Mouse (Mus musculus): ENCODE results near the gene Prtn3.
"Not testable (repeated sequence)": the region's sequence is repeated elsewhere in the genome, so short reads cannot be mapped to it uniquely, and the experiment has no call there.

Prtn3 gene

DNA sequence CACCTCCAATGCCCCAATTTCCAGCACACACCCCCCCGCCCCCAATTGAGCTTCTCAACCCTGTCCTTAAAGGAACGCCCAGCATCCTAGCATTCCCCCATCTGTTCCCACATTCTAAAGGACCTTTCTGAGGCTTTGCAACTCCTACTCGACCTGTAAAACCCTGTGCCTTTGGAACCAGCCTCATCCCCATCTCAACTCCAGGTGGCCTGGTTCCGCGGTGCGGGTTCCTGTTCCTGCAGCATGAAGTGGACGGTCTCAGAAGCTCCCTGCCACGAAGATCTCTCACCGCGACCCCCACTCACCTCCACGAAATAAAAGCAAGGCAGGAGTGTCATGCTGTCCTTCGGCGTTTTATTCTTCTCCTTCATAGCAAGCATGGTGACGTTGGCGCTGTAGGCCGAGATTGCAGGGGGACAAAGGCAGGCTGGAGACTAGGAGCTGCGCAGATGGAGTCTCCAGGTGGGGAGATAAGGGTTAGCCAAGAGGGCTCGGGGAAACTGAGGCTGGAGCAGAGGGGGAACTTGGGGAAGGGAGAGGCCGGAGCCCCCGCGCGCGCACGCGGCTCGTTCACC lies 474 bp upstream of the Prtn3 start:
- peak; percentile 34 for DNase-seq (ENCODE audit: low read depth, low spot score)

- DNase-seq (ENCODE audit: low read depth, low spot score) = no peak
These were observed 2.9 kb downstream of the Prtn3 start for GRCm38 (mm10) chr10:79877174-79877573.

DNA sequence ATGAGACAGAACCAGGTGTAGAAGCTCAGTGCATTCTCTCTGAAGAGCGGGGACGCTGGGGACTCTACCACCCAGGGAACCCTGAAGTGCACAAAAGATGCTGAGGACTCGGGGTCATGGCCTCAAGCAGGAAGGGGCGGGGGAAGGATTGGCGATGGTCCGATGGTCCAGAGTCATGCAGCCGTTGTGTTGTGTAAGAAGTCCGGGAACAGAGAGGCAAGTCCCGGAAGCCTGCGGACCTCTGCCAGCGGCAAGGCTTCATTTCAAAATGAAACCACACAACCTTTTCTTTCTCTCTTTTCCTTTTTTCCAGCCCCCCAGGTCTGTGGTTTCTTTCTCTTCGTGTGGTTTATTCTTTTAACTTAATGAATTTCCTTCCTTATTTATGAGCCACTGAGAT lies 3.5 kb downstream of the Prtn3 start:
- DNase-seq (ENCODE audit: low read depth, low spot score) = no peak

GRCm38 (mm10) chr10:79879527-79879926 lies 5.3 kb downstream of the Prtn3 start:
- no peak for DNase-seq (ENCODE audit: low read depth, low spot score)

DNA sequence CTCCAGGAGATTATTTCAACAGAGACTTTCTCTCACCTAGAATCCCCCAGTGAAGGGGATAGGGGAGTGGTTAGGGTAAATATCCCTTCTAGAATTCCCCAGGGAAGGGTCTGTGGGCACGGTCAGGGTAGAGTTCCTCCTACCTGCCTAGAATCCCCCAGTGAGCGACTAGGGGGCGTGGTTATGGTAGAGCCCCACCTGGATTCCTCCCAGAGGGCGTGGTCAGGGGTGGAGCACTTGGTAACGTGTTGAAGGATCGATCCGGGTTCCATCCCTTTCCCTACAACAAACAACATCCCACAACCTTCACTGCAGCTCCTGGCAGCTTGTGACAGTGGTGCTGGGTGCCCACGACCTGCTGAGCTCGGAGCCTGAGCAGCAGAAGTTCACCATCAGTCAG lies 6.4 kb downstream of the Prtn3 start:
- peak; percentile 34 for DNase-seq (ENCODE audit: low read depth, low spot score)

DNA sequence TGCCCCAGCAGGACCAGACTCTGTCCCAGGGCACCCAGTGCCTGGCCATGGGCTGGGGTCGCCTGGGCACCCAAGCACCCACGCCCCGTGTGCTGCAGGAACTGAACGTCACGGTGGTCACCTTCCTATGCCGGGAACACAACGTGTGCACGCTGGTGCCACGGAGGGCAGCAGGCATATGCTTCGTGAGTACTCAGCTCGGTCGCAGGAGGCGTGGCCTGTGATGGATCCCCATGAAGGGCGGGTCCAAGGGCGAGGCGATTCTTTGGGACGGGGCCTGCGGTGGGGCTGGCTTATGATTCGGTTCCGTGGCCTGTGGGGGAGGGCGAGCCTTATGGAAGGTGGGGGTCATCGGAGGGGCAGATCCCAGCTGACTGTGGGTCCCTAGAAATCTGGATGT lies 7.7 kb downstream of the Prtn3 start:
- no peak for DNase-seq (ENCODE audit: low read depth, low spot score)

DNA sequence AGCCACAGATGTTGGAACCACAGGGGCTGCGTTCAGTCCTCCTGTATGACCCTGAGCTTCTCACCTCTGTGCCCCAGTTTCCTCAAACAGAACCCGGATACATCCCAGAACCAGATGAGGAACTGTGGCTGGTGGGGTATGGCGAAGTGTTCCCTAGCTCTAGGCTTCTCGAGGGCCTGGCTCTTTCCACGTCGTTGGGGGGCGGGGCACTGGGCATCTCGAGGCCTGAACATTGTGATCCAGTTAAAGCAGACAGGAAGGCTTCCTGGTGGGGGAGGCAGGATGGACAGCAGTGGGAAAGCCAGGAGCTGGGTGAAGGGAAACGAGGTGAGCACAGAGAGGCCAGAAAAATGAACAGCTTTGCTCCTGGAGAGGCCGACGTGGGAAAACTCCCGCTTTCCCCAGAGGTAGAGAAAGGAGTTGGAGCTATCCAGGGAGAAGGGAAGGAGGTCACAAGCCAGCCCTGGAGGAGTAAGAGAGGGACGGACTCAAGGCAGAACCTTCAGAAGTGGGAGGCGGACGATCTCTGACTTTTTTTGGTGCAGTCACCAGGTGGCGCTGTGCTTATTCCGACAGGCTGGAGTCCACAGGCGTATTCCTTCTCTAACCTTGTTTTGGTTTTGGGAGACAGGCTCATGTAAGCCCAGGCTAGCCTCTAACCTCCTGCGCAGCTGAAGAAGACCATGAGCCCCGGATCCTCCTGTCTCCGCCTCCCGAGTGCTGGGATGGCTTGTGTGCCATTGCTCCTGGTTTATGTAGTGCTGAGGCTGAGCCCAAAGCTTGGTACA lies 9.2 kb downstream of the Prtn3 start:
- peak; percentile 94 for DNase-seq (ENCODE audit: low read depth, low spot score)

- DNase-seq (ENCODE audit: low read depth, low spot score) = no peak
These were observed 10.2 kb downstream of the Prtn3 start for GRCm38 (mm10) chr10:79884446-79884845.

- not testable (repeated sequence) for DNase-seq (ENCODE audit: low read depth, low spot score)
These were observed 10.7 kb downstream of the Prtn3 start for GRCm38 (mm10) chr10:79884938-79885337.

DNA sequence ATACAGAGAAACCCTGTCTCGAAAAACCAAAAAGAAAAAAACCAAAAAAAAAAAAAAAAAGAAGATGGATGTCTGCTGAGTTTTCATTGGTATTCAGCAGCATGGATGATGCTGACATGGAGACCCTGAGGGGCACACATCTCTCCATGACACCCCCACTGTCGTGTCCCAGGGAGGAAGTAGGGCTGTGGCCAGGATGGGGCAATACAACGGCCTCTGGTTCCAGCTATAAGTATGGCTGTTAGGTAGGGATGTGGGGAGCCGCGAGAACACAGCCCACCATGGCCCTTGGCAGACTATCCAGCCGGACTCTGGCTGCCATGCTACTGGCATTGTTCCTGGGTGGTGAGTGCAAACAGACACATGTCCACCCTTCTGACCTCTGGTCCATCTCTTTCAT lies 11.8 kb downstream of the Prtn3 start, which contains the start of gene Elane:
Gene Elane, plus strand, starts transcription at position 194 of the 400 bp plus-strand sequence.
- no peak for DNase-seq (ENCODE audit: low read depth, low spot score)

DNA sequence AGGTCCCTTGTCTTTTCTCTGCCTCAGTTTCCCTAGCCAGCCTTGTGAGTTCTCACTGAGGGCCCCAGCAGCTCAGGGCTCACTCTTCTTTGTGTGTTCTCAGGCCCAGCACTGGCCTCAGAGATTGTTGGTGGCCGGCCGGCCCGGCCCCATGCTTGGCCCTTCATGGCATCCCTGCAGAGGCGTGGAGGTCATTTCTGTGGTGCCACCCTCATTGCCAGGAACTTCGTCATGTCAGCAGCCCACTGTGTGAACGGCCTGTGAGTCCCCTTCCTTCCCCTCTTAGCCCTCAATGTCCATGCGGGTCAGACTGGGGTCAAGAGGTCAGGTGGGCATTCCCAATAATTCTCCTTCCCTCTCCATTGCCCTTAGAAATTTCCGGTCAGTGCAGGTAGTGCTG lies 12.3 kb downstream of the Prtn3 start:
- DNase-seq (ENCODE audit: low read depth, low spot score) = no peak

DNA sequence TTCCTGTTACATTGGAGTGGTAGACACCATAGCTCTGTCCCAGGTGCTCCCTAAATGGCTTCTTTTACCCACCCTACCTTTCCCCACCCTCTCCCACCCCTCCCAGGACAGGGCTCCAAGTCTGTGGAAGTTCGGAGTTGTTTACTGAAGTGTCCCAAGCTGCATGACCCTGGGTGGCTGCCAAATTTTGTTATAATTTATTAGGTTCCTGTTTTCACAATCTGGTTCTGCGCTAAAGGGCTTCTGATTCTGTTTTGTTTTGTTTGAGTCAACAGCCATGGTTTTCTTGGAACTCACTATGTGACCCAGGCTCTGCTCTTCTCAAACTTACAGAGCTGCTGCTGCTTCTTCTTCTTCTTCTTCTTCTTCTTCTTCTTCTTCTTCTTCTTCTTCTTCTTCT lies 15.1 kb downstream of the Prtn3 start:
- DNase-seq (ENCODE audit: low read depth, low spot score) = no peak

DNA sequence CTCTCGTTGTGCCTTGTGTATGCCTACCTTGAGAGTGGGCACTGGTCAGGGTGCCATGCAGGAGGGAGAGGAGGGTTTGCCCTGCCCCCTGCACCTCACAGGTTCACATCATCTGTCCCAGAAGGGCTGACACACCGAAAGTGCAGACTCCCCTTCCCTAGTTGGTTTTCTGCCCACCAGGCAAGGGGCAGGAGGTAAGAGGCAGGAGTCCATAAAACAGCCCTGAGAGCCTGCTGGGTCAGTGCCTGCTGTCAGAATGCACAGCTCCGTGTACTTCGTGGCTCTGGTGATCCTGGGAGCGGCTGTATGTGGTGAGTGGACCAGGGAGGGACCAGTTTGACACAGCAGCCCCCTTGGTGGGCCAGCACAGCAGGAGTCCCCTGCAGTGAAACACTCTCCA lies 16.4 kb downstream of the Prtn3 start, which contains the start of gene Cfd:
Gene Cfd, plus strand, starts transcription at position 184 of the 400 bp plus-strand sequence.
- no peak for DNase-seq (ENCODE audit: low read depth, low spot score)

DNA sequence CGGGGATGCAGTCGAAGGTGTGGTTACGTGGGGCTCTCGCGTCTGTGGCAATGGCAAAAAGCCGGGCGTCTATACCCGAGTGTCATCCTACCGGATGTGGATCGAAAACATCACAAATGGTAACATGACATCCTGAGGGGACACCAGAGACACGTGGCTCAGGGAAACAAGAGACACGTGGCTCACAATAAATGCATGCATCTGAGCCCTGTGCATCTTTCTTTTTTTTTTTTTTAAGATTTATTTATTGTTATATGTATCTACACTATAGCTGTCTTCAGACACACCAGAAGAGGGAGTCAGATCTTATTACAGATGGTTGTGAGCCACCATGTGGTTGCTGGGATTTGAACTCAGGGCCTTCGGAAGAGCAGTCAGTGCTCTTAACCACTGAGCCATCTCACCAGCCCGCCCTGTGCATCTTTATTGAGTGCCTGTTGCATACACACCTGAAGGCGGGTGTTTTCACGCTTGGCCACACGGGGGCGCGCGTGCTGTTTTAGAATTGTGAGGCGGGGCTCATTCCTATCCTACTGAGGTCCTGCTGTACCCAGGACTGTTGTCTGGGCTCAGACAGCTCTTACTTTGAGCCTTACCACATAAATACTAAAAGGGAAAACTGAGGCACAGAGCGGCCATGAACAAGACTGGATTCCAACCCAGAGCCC lies 18.3 kb downstream of the Prtn3 start:
- peak; percentile 79 for DNase-seq (ENCODE audit: low read depth, low spot score)

- DNase-seq (ENCODE audit: low read depth, low spot score) = no peak
These were observed 22.0 kb downstream of the Prtn3 start for GRCm38 (mm10) chr10:79896306-79896705.

- DNase-seq (ENCODE audit: low read depth, low spot score) = no peak
These were observed 22.5 kb downstream of the Prtn3 start for GRCm38 (mm10) chr10:79896814-79897213.

GRCm38 (mm10) chr10:79897316-79898245 lies 23.3 kb downstream of the Prtn3 start:
- no peak for DNase-seq (ENCODE audit: low read depth, low spot score)

DNA sequence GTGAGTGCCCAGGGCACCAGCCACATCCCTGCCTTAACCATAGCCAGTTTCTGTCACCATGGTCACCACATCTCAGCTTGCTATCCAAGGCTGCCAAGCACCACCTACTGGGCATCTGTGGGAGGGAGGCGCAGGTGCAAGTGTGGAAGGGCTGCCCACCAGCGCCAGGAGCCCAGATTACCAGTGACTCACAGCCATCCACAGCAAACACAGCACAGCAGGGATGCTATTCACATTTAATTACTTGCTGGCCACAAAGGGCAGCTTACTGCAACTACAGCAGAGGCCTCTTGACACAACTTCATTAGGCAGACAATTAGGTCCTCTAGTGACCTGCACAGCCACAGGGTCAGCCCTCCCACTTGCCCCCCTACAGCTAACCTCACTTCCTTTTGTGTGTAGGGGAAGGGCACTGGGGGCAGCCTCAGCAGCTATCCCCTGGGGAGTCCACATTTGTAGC lies 26.7 kb downstream of the Prtn3 start:
- peak; percentile 95 for DNase-seq (ENCODE audit: low read depth, low spot score)

DNA sequence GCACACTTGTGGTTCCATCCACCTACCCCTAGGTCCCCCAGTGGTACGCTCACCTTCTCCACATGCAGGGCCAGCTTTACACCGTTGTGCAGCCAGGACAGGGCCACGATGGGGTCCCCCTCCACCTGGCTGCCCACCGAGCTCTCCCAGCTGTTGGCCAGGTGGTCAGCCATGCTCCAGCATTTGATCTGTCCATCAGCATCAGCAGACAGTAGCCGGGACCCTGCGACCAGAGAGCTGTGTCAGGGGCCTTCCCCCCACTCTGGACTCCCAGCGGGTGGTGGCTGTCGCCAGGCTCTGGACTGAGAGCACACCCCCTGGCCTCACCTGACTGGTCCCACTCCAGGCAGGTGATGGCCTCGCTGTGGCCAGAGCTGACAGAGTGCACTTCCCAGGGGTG lies 32.4 kb downstream of the Prtn3 start:
- DNase-seq (ENCODE audit: low read depth, low spot score) = no peak

GRCm38 (mm10) chr10:79907415-79907814 lies 33.1 kb downstream of the Prtn3 start:
- no peak for DNase-seq (ENCODE audit: low read depth, low spot score)
